Mouse (Mus musculus) sigmoid colon, adult 10 weeks (tissue): ENCODE data around the gene Sclt1. TPM values are rescaled to one million over a fixed set of nuclear protein-coding genes. Genes with fewer than 3 reads are reported as not detected.

Experiments used
- polyA plus RNA-seq: library from polyadenylated mRNA; stranded (reverse); fragments of 350-450 nt; fragmentation: Illumina TruSeq; extraction: RNeasy Lipid Tissue Mini Kit (QIAGEN cat#74804); gene quantifications from one replicate; pipeline ENCODE4 v1.2.3, GENCODE M21; 2014; ENCODE audit warnings: low read depth, low replicate concordance

Sclt1 gene
- 39.1 TPM for polyA plus RNA-seq

GRCm38 (mm10) chr3:41742278-41742934 is at the start of gene Sclt1, which contains the start of gene D3Ertd751e:
Gene Sclt1, minus strand, starts transcription at chr3:41742514.
Gene D3Ertd751e, plus strand, starts transcription at chr3:41742611.

Other genes with a start within 250 kb of the Sclt1 start
- gene Jade1, start 186.8 kb downstream of the Sclt1 start, polyA plus RNA-seq: 46.2 TPM
- 56.5 TPM for gene D3Ertd751e, start 97 bp upstream of the Sclt1 start, polyA plus RNA-seq